Mouse (Mus musculus) ES-E14 (cell line): ENCODE data around the gene Spats2l. TPM values are rescaled to one million over a fixed set of nuclear protein-coding genes. Genes with fewer than 3 reads are reported as not detected.
A peak's percentile ranks its signal among the peaks of the same experiment; 100 is the strongest.

ENCODE experiments used
- DNase-seq: peaks from one replicate; pipeline ENCODE4 v3.0.0-alpha.2; 2013; ENCODE audit warnings: low read depth, low spot score
- H3K27ac ChIP-seq: 2 replicates; pipeline ENCODE4 v1.5.1; 2012; ENCODE audit warnings: low read depth, mild to moderate bottlenecking, low read length, moderate library complexity, mixed read lengths; ENCODE audit not compliant: poor library complexity, insufficient read depth, severe bottlenecking
- H3K36me3 ChIP-seq: 2 replicates; pipeline ENCODE4 v1.6.1; 2012; ENCODE audit warnings: mild to moderate bottlenecking, low read length, moderate library complexity, mixed read lengths; ENCODE audit not compliant: control insufficient read depth, poor library complexity, insufficient read depth, severe bottlenecking
- H3K4me1 ChIP-seq, 2 experiments: fragments of 150-350 bp in 1 of 2; sonication (generic) in 1 of 2; 2 replicates each; pipeline ENCODE4 v1.6.1; 2012; ENCODE audit warnings: low read length in 2 of 2, mild to moderate bottlenecking in 1 of 2, mixed read lengths in 1 of 2; ENCODE audit not compliant: control insufficient read depth in 2 of 2, insufficient read depth in 2 of 2, poor library complexity in 1 of 2
- H3K4me3 ChIP-seq, 2 experiments: fragments of 150-350 bp in 1 of 2; sonication (generic) in 1 of 2; 2 replicates each; pipeline ENCODE4 v1.5.1; 2012; ENCODE audit warnings: low read length in 2 of 2, low read depth in 1 of 2, mild to moderate bottlenecking in 1 of 2, mixed read lengths in 1 of 2; ENCODE audit not compliant: insufficient read depth in 1 of 2, poor library complexity in 1 of 2, severe bottlenecking in 1 of 2
- H3K9ac ChIP-seq: 2 replicates; pipeline ENCODE4 v1.6.1; 2012; ENCODE audit warnings: low read depth, mild to moderate bottlenecking, low read length, mixed read lengths; ENCODE audit not compliant: poor library complexity, insufficient read depth, severe bottlenecking
- H3K9me3 ChIP-seq: fragments of 150-350 bp; sonication (generic); 2 replicates; pipeline ENCODE4 v1.6.1; 2012; ENCODE audit warnings: low read depth, mild to moderate bottlenecking, low read length; ENCODE audit not compliant: control insufficient read depth, insufficient read depth
- CHD2 ChIP-seq: IDR thresholded peaks from 2 replicates; pipeline ENCODE4 v1.6.1; 2014; ENCODE audit warnings: mild to moderate bottlenecking, low read depth, low read length, inconsistent platforms
- HCFC1 ChIP-seq: IDR thresholded peaks from 2 replicates; pipeline ENCODE4 v1.6.1; 2012; ENCODE audit warnings: low read length, inconsistent platforms, borderline replicate concordance; ENCODE audit not compliant: insufficient read depth
- MAFK ChIP-seq: IDR thresholded peaks from 2 replicates; pipeline ENCODE4 v1.6.1; 2014; ENCODE audit warnings: mild to moderate bottlenecking, low read depth, low read length, inconsistent platforms; ENCODE audit not compliant: insufficient read depth
- ZC3H11A ChIP-seq: IDR thresholded peaks from 2 replicates; pipeline ENCODE4 v1.6.1; 2012; ENCODE audit warnings: low read depth, mild to moderate bottlenecking, inconsistent platforms, low read length, borderline replicate concordance
- ZNF384 ChIP-seq: IDR thresholded peaks from 2 replicates; pipeline ENCODE4 v1.6.1; 2012; ENCODE audit warnings: low read depth, low read length, inconsistent platforms
- in situ Hi-C, 2 experiments: fragments of 600-800 bp; cut with MboI; formaldehyde crosslinking; loops; one replicate each; pipeline ENCODE4 v1.15.1; 2025; ENCODE audit warnings: low sequenced_read_pairs in 2 of 2, inconsistent platforms in 1 of 2; ENCODE audit not compliant: unreplicated experiment in 2 of 2
- total RNA-seq: library from RNA; depleted of rRNA; stranded (reverse); fragments of 300-350 nt; gene quantifications from 2 replicates; pipeline ENCODE4 v1.2.3, GENCODE M21; 2012; rRNA removed

The Spats2l gene
- total RNA-seq, result 1.3 and 2.3 TPM in 2 replicates

DNA sequence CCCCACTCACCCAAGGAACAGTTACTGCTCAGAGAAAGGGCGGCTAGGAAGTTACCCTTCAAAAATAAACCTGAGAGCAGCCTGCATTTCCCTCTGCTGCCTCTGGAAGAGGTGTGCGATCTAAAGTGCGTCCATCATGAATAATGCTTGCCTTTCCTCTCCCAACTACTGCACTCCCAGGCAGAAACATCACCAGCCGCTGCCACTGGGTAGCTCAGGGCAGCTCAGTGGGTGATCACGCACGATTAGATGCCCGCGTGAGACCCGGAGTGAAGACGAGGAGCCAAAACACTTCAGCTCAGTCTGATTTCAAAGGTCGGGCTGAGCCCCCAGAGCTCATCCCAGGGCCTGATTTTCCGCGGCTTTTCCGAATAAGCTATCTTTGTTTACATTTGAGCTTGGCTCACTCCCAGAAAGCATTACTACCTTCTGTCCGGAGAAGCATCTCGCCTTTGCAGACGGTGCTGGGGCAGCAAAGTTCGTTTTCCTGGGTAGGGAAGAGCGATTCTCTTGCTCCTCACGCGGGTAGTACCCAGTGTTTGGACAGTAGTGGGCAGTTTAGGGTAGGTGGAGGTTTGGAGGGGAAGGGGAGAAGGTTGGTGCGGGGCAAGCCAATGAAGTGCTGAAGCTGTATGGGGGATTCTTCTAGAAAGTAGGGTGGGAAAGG, at the start of gene Spats2l:
TSS of gene Spats2l (plus strand) at position 162 of the 667 bp plus-strand sequence.
- H3K4me1 ChIP-seq, result 0 out of 4 replicates have a peak, but pooled peaks cover 0 to 2% of the 10 kb centered on the region in 2 experiments
- in situ Hi-C loops, result no loop called here
- TF ChIP-seq ZC3H11A (no peak), HCFC1 (no peak), MAFK (no peak)
- no peaks in the 10 kb centered on the region for H3K36me3 ChIP-seq
- no peak within 1 kb of the TSS for H3K27ac ChIP-seq
- DNase-seq, result no peak
- peak within 1 kb of the TSS; percentile 77 for H3K9ac ChIP-seq
- peak within 1 kb of the TSS; percentile 70 to 79 for H3K4me3 ChIP-seq
- H3K9me3 ChIP-seq, result no peaks in the 10 kb centered on the region

DNA sequence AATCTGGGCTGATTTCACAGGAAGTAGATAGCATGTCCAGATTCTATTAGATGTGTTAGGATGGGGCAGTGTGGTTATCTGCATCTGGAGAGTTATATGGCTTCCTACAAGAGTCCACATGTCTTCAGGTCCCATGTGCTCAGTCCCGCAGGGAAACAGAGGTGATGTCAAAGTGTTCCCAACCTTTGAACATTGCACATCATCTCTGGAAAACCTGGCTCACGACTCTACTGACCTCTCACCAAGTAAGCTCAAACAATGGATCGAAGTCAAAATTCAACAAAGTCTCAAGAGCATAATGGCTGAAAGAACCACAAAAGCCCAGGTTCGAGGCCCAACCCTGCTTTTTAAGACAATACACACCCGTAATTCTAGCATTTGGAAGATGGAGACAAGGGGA, 48.7 kb upstream of the Spats2l start:
- in situ Hi-C loops, result no loop called here
- H3K4me3 ChIP-seq, result no peak overlapping the region
- no peaks in the 10 kb centered on the region for H3K9me3 ChIP-seq
- TF ChIP-seq MAFK (no peak), ZC3H11A (no peak), HCFC1 (no peak), ZNF384 (no peak), CHD2 (no peak)
- no peak for DNase-seq
- H3K4me1 ChIP-seq, result no peaks in the 10 kb centered on the region
- no peaks in the 10 kb centered on the region for H3K36me3 ChIP-seq
- H3K27ac ChIP-seq, result no peak overlapping the region
- H3K9ac ChIP-seq, result no peak overlapping the region

DNA sequence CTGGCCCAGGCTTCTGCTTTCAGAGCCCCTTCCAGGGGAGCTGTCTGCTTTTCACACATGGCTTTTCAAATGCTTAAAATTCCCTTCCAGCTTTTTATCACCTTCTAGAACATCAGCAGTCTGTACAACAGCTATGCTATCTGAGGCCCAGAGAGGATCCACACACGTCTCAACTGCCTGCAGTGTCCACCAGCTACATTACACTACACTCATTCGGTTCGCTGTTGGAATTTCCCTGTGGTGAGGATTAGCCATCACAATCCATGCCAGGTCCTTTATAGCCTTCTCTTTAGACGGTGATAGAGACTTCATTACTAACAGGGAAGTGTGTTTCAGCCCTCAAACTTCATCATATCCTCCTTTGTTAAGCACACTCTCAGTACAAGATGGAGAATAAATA, 38.1 kb upstream of the Spats2l start:
- H3K9me3 ChIP-seq, result no peaks in the 10 kb centered on the region
- no peak for TF ChIP-seq HCFC1
- no peak for TF ChIP-seq MAFK
- no peak for TF ChIP-seq CHD2
- no peak for TF ChIP-seq ZC3H11A
- no peak for TF ChIP-seq ZNF384
- no peak for DNase-seq
- H3K27ac ChIP-seq, result no peak overlapping the region
- in situ Hi-C loops, result no loop called here
- no peaks in the 10 kb centered on the region for H3K36me3 ChIP-seq
- no peak overlapping the region for H3K9ac ChIP-seq
- no peaks in the 10 kb centered on the region for H3K4me1 ChIP-seq
- H3K4me3 ChIP-seq, result no peak overlapping the region

DNA sequence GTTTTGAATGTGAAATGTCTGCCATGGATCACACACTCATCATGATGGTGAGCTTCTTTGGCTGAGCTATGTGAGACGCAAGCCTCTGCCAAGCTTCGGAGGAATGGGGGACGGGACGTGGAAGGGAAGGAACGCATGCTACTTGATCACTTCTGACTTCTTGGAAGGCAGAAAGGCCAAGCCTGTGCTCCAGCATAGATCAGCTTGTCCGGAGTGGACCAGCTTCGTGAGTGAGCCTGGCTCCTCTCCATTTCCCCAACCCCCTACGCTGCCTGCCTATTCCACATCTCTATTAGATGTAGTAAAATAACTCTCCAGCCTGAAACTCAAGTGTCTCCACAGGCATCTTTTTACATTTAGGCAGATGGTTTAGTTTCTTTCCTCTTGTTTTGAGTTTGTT, 32.2 kb upstream of the Spats2l start:
- in situ Hi-C loops, result no loop called here
- Histone ChIP-seq H3K36me3 (no peaks in the 10 kb centered on the region), H3K4me1 (no peaks in the 10 kb centered on the region), H3K9me3 (no peaks in the 10 kb centered on the region), H3K27ac (no peak overlapping the region), H3K9ac (no peak overlapping the region), H3K4me3 (no peak overlapping the region)
- DNase-seq, result no peak
- TF ChIP-seq MAFK (no peak), ZNF384 (no peak), CHD2 (no peak), ZC3H11A (no peak), HCFC1 (no peak)
